Comparison of ENCODE assay signal across 17 mouse cellular contexts in genomic region chr2:27381254-27381653, GRCm38 (mm10). TPM values are rescaled to one million over a fixed set of nuclear protein-coding genes. Genes with fewer than 3 reads are reported as not detected.
DNase-seq lines count a peak whose midpoint lies in the region; ATAC-seq lines count a peak whose summit lies in the region.
"Had no signal": no experiment of that assay in that cellular context is flagged by ENCODE, and none has a peak within 500 bp of the region (broad histone marks: within the 10 kb centered on the region; RNA-seq: fewer than 3 reads in every experiment).

No protein-coding gene starts in this region.

- H3K4me1 ChIP-seq in hindbrain, embryonic 10.5 days (replicated peaks), result peaks cover 64% of the 10 kb centered on the region
- H3K4me1 ChIP-seq in hindbrain, embryonic 13.5 days (replicated peaks), result peaks cover 49% of the 10 kb centered on the region
- H3K4me1 ChIP-seq in lung, embryonic 16.5 days (replicated peaks; ENCODE audit: control insufficient read depth, insufficient read depth, low read length), result peaks cover 41% of the 10 kb centered on the region
- peaks cover 24% of the 10 kb centered on the region for H3K4me1 ChIP-seq in heart, embryonic 15.5 days (replicated peaks)
- peaks cover 31% of the 10 kb centered on the region for H3K4me1 ChIP-seq in limb, embryonic 15.5 days

- H3K9ac ChIP-seq in hindbrain, embryonic 13.5 days, result no peak overlapping the region
- no peak overlapping the region for H3K9ac ChIP-seq in lung, embryonic 16.5 days (ENCODE audit: low read length)
- no peak overlapping the region for H3K9ac ChIP-seq in heart, embryonic 15.5 days
- no peak overlapping the region for H3K9ac ChIP-seq in limb, embryonic 15.5 days
- H3K9ac ChIP-seq: embryonic facial prominence, embryonic 13.5 days; liver, embryonic 15.5 days; midbrain, embryonic 12.5 days had no signal

- no peak overlapping the region for H3K4me3 ChIP-seq in hindbrain, embryonic 10.5 days
- no peak overlapping the region for H3K4me3 ChIP-seq in hindbrain, embryonic 13.5 days
- no peak overlapping the region for H3K4me3 ChIP-seq in lung, embryonic 16.5 days (ENCODE audit: low read length)
- H3K4me3 ChIP-seq in heart, embryonic 15.5 days, result no peak overlapping the region
- no peak overlapping the region for H3K4me3 ChIP-seq in limb, embryonic 15.5 days
- H3K4me3 ChIP-seq: embryonic facial prominence, embryonic 13.5 days; left cerebral cortex, adult 2 months; liver, embryonic 15.5 days; midbrain, embryonic 12.5 days had no signal

- intact Hi-C loops in left cerebral cortex, postnatal 14 days (cut with DNase I), result no loop called here

- peaks cover 36% of the 10 kb centered on the region for H3K36me3 ChIP-seq in hindbrain, embryonic 10.5 days
- peaks cover 19% of the 10 kb centered on the region for H3K36me3 ChIP-seq in hindbrain, embryonic 13.5 days
- H3K36me3 ChIP-seq in lung, embryonic 16.5 days (ENCODE audit: control insufficient read depth, insufficient read depth, low read length), result peaks cover 6% of the 10 kb centered on the region; the same call in 1 of the 2 replicates
- H3K36me3 ChIP-seq in heart, embryonic 15.5 days, result no peaks in the 10 kb centered on the region
- no peaks in the 10 kb centered on the region for H3K36me3 ChIP-seq in limb, embryonic 15.5 days
- H3K36me3 ChIP-seq: liver, embryonic 15.5 days had no signal

- WGBS in hindbrain, embryonic 10.5 days, result 91% methylated on average over 3 of the region's 3 CpGs
- WGBS in hindbrain, embryonic 13.5 days, result 89% methylated on average over 3 of the region's 3 CpGs
- 77% methylated on average over 3 of the region's 3 CpGs for WGBS in lung, embryonic 16.5 days
- 70% methylated on average over 3 of the region's 3 CpGs for WGBS in heart, embryonic 15.5 days
- WGBS in limb, embryonic 15.5 days, result 89% methylated on average over 3 of the region's 3 CpGs

- no peak for DNase-seq in hindbrain, embryonic 10.5 days (ENCODE audit: low spot score)
- DNase-seq in lung, postnatal 10 days, result no peak
- DNase-seq in left cerebral cortex, postnatal 14 days (ENCODE audit: low spot score in 2 of 2), result no peak
- DNase-seq in ovary, postnatal 10 days (ENCODE audit: low spot score), result no peak
- DNase-seq: cerebellum, adult 11 months; right cerebral cortex, postnatal 4 days; thymus, postnatal 4 days had no signal

- H3K9me3 ChIP-seq in hindbrain, embryonic 10.5 days, result no peaks in the 10 kb centered on the region
- H3K9me3 ChIP-seq in hindbrain, embryonic 13.5 days, result no peaks in the 10 kb centered on the region
- H3K9me3 ChIP-seq in lung, embryonic 16.5 days (ENCODE audit: control insufficient read depth, low read length), result no peaks in the 10 kb centered on the region
- no peaks in the 10 kb centered on the region for H3K9me3 ChIP-seq in heart, embryonic 15.5 days (replicated peaks)
- no peaks in the 10 kb centered on the region for H3K9me3 ChIP-seq in limb, embryonic 15.5 days
- H3K9me3 ChIP-seq: embryonic facial prominence, embryonic 13.5 days; liver, embryonic 15.5 days; midbrain, embryonic 12.5 days had no signal

- peak overlapping the region; percentile 40; the same call in 1 of the 2 replicates for H3K27ac ChIP-seq in hindbrain, embryonic 10.5 days
- no peak overlapping the region for H3K27ac ChIP-seq in hindbrain, embryonic 13.5 days
- peak overlapping the region; percentile 60 for H3K27ac ChIP-seq in lung, embryonic 16.5 days (ENCODE audit: low read length)
- peak overlapping the region; percentile 66 for H3K27ac ChIP-seq in heart, embryonic 15.5 days
- H3K27ac ChIP-seq in limb, embryonic 15.5 days, result 0 out of 2 replicates have a peak overlapping the region, but pooled peaks have one; percentile 11
- H3K27ac ChIP-seq: embryonic facial prominence, embryonic 13.5 days; left cerebral cortex, adult 2 months; liver, embryonic 15.5 days; midbrain, embryonic 12.5 days had no signal

- H3K27me3 ChIP-seq in hindbrain, embryonic 10.5 days (ENCODE audit: insufficient read depth, poor library complexity, severe bottlenecking), result no peaks in the 10 kb centered on the region
- no peaks in the 10 kb centered on the region for H3K27me3 ChIP-seq in hindbrain, embryonic 13.5 days
- no peaks in the 10 kb centered on the region for H3K27me3 ChIP-seq in lung, embryonic 16.5 days (ENCODE audit: control insufficient read depth, insufficient read depth, low read depth, low read length)
- H3K27me3 ChIP-seq in heart, embryonic 15.5 days, result peaks cover 6% of the 10 kb centered on the region
- no peaks in the 10 kb centered on the region for H3K27me3 ChIP-seq in limb, embryonic 15.5 days
- H3K27me3 ChIP-seq: embryonic facial prominence, embryonic 13.5 days; liver, embryonic 15.5 days; midbrain, embryonic 12.5 days; Patski had no signal

- no peak overlapping the region for H3K4me2 ChIP-seq in hindbrain, embryonic 13.5 days
- H3K4me2 ChIP-seq in lung, embryonic 16.5 days (ENCODE audit: low read depth, low read length), result no peak overlapping the region
- H3K4me2 ChIP-seq in heart, embryonic 15.5 days, result no peak overlapping the region
- no peak overlapping the region for H3K4me2 ChIP-seq in limb, embryonic 15.5 days
- H3K4me2 ChIP-seq: embryonic facial prominence, embryonic 13.5 days; liver, embryonic 15.5 days; midbrain, embryonic 12.5 days had no signal

- ATAC-seq in hindbrain, embryonic 13.5 days (ENCODE audit: low FRiP score), result no peak
- no peak for ATAC-seq in lung, embryonic 16.5 days (ENCODE audit: low read depth)
- ATAC-seq in heart, embryonic 15.5 days (replicated peaks; ENCODE audit: insufficient number of reproducible peaks, insufficient read depth, low FRiP score, low read depth), result no peak
- no peak for ATAC-seq in limb, embryonic 15.5 days (ENCODE audit: insufficient number of reproducible peaks, low FRiP score, low TSS enrichment, low read depth)
- ATAC-seq: inflammation-experienced regulatory T-cells, adult 6 months; Patski had no signal

RNA-seq across cellular contexts. Expression of gene Vav2, which starts 45.6 kb away (rescaled TPM):
- polyA plus RNA-seq in hindbrain, embryonic 10.5 days (2016; fragmentation: Nextera tagmentation; extraction: Ambion mirVana), result 13.6 and 16.9 TPM in 2 replicates
- 13.4 and 15.1 TPM in 2 replicates for polyA plus RNA-seq in hindbrain, embryonic 13.5 days (2015; fragmentation: Nextera tagmentation; extraction: Ambion mirVana)
- polyA plus RNA-seq in lung, embryonic 16.5 days (2015; fragmentation: Nextera tagmentation; extraction: Ambion mirVana), result 8.6 and 8.7 TPM in 2 replicates
- 3.1 and 4.8 TPM in 2 replicates for polyA plus RNA-seq in heart, embryonic 15.5 days (2015; fragmentation: Nextera tagmentation; extraction: Ambion mirVana)
- polyA plus RNA-seq in limb, embryonic 15.5 days (2015; fragmentation: Nextera tagmentation; extraction: Ambion mirVana), result 4.6 and 5.0 TPM in 2 replicates
- 10 to 100 TPM; 15.9 to 18.9 TPM for total RNA-seq in left cerebral cortex, postnatal 14 days (2021)
